Mouse (Mus musculus): ENCODE results near the gene Gm21170. TPM values are rescaled to one million over a fixed set of nuclear protein-coding genes. Genes with fewer than 3 reads are reported as not detected.
"Not testable (repeated sequence)": the region's sequence is repeated elsewhere in the genome, so short reads cannot be mapped to it uniquely, and the experiment has no call there.

Gene Gm21170
- polyA plus RNA-seq (2015; fragmentation: Nextera tagmentation; extraction: Ambion mirVana), result not detected in 2 replicates

- not testable (repeated sequence) for H3K9ac ChIP-seq (replicated peaks; ENCODE audit: low read length); H3K9me3 ChIP-seq (ENCODE audit: low read length); H3K4me1 ChIP-seq (ENCODE audit: insufficient read depth, low read length); H3K4me3 ChIP-seq (ENCODE audit: low read length); H3K27me3 ChIP-seq (ENCODE audit: insufficient read depth, low read length); ATAC-seq (ENCODE audit: low FRiP score, low TSS enrichment); H3K36me3 ChIP-seq (ENCODE audit: insufficient read depth, low read length); H3K27ac ChIP-seq (ENCODE audit: low read length); H3K4me2 ChIP-seq (replicated peaks; ENCODE audit: low read depth, low read length)
- no CpG with 5 or more reads among the region's 2 CpGs for WGBS
Observed at GRCm38 (mm10) chrY:47690998-47691397, at the start of gene Gm21170. TSS of gene Gm21170 (minus strand) at chrY:47691098.

Other genes with a start within 250 kb of the Gm21170 start
- gene Gm21256, start 240.1 kb downstream of the Gm21170 start, polyA plus RNA-seq (2015; fragmentation: Nextera tagmentation; extraction: Ambion mirVana), result not detected in 2 replicates

Measured in kidney, embryonic 16.5 days (tissue).